Mouse (Mus musculus) frontal cortex, postnatal 14 days (tissue): ENCODE measurements around the gene Clasp2.
"Not testable (repeated sequence)": the region's sequence is repeated elsewhere in the genome, so short reads cannot be mapped to it uniquely, and the experiment has no call there.

Source experiments
- DNase-seq, 2 experiments: peaks; one replicate each; pipeline ENCODE4 v3.0.0; 2022; ENCODE audit warnings: low spot score in 2 of 2

Gene Clasp2

GRCm38 (mm10) chr9:113815836-113816235 lies 74.6 kb downstream of the Clasp2 start:
- no peak for DNase-seq

DNA sequence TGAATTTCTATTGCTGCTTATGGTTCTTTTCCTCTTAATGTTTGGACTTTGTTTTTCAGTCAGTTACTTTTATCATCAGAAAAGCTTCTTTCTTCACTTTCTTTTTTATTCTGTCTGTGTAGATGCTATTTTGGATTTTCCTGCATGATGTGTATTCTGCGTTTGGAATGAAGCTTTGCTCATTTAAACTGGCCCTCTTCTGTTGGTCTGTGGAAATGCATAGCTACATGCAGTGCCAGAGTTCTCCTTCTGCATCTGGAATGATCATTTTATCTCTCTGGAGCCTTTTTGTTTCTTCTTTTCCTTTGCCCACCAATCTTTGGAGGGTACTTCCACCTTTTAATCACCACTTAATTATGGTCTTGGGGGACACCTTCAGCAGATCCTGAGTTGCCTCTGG lies 80.9 kb downstream of the Clasp2 start:
- no peak for DNase-seq

- DNase-seq = no peak
Measured at GRCm38 (mm10) chr9:113828719-113829118, 87.4 kb downstream of the Clasp2 start.

DNA sequence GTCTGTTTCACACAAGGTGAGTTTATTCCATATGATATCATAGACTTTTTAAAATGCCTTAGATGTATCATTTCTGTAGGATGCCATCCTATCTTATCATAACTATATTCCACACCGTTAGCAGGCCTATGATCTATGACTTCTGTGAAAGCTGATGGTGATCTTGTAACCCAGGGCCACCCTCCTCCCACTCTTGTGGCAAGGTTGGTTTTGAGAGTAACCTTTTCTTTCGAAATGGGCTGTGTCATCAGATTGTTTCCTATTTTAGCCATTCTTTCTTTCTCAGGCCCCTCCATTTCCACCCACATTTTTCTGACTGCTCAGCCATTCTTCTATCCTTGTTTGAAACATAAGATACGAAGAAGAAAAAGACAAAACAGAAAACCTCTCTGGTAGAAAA lies 88.9 kb downstream of the Clasp2 start:
- no peak for DNase-seq

DNA sequence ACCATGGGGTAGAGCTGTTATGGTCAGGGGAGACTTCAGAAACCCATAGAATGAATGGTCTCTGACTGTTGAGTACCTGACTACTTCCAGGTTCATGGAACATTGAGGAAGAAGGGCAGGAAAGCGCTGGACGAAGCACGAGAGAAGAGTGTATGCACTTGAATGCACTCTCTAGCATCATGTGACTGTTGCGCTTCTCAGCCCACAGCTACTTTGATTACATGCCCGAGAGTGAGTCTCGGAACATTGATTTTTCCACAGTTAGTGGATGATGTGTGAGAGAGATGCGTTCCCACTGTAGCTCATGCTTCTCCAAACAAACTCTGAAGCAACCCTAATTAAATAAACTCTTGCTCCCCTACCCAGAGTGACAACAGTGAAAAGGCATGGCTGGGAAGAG lies 92.2 kb downstream of the Clasp2 start:
- DNase-seq = no peak

DNA sequence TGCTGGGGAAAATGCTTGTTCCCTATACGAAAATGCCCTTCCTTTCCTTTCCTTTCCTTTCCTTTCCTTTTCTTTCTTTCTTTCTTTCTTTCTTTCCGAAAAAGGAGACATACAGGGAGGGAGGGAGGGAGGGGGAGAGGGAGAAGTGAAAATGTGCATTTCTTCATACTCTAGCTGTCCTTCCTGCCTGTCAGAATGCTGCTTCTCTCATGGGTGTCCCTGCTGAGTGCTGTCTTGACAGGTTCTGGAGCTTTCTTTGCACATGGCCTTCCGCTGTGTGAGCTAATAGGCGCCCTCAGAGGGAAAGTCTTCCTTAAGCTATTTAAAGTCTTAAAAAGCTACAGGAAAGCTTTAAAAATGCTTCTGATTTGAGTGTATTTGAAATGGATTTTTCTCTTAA lies 95.7 kb downstream of the Clasp2 start:
- DNase-seq = no peak

DNA sequence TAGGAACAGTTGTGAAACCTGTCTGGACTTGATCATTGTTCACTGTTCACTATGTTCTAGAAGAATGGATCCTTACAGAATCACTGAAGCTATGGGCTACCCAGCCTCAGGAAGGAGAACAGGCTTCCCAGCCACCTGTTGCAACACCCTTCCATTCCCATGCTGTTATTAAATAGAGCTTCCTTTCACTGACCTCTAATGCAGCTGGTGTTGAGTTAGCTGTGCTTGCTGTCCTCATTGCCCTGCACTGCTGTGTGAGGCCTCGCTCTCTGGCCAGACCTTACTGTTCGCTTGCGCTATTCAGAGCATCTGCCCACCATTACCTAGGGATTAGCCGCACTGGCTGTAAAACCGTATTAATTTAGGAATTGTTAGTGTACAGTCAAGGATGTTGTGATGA lies 96.2 kb downstream of the Clasp2 start:
- DNase-seq = no peak

DNA sequence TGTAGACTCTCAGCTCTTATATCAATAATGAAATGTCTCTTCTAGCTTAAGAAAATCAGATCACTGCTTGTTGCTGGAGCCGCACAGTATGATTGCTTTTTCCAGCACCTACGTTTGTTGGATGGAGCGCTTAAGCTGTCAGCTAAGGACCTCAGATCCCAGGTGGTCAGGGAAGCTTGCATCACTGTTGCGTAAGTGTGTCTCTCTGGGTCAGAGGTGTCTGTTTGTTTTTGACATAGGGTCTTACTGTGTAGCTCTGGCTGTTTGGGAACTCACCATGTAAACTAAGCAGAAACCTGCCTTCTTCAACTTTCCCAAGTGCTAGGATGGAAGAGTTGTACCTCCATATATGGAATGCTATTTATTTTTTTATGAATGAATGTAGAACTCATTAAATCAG lies 102.8 kb downstream of the Clasp2 start:
- DNase-seq = no peak

DNA sequence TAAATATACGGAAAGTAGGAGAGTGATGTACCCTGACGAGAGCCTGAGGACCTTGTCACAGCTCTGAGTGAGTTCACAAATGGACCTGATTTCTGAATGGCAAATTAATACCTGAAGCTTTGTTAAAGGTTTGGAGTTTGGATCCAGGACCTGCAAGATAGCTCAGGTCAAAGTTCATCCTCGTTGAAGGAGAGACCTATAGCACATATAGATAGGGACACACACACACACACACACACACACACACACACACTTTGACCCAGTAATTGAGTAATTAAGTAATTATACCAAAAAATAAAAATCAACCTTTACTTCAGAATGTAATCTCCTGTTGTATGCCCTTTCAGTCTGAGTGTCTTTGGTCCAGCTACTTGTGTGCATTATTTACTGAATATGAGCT lies 114.2 kb downstream of the Clasp2 start:
- no peak for DNase-seq

- DNase-seq = no peak
Measured at GRCm38 (mm10) chr9:113857281-113857928, 116.1 kb downstream of the Clasp2 start.

- no peak for DNase-seq
Measured at GRCm38 (mm10) chr9:113857929-113858440, 116.7 kb downstream of the Clasp2 start.

DNA sequence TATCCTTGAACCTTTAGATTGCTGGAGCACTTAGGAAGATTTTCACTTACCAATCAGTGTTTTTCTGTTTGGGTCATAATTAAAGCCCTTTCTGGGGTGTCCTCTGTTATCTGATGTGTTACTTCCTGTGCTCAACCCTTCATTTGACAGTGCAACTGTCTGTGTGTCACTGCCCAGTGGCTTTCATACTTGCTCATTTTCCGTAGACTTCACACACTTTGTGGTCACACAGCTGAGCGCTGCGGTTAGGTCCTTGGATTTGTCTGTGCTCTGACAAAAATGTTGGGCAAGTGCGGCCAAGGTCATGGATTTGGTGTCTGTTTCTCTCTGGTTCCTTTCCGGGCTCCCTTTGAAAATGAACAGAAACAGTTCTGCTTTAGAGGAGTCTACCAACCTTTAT lies 118.1 kb downstream of the Clasp2 start:
- DNase-seq = no peak

DNA sequence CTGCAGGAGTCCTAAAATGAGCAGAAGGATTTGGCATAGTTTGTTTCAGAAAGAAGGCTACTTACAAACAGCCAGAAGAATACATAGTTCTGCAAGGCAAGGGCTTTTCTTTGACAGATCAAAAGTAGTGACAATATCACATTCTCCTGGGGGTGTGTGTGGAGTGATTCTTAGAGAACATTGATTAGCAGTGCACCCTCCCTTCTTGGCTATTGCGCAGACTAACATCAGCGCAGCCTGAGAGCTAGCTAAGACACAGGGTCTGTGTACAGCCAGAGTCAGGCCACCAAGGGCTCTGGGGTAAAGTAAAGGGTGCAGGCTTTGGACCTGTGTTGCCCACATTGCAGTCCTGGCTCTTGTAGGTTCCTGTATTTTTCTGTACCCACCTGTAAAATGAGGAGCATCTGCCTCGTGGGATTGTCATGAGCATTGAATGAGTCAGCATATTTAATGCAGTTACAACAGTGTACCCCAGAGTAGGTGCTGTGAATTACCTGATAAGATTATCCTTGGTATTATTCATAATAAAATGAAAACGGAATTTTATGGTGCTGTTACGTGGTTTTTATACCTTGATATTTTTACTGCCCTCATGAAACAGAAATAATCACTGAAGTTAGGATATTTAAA lies 122.2 kb downstream of the Clasp2 start:
- DNase-seq = no peak

GRCm38 (mm10) chr9:113867951-113868350 lies 126.7 kb downstream of the Clasp2 start:
- no peak for DNase-seq

- DNase-seq = no peak
Measured at GRCm38 (mm10) chr9:113894903-113895302, 153.6 kb downstream of the Clasp2 start.

DNA sequence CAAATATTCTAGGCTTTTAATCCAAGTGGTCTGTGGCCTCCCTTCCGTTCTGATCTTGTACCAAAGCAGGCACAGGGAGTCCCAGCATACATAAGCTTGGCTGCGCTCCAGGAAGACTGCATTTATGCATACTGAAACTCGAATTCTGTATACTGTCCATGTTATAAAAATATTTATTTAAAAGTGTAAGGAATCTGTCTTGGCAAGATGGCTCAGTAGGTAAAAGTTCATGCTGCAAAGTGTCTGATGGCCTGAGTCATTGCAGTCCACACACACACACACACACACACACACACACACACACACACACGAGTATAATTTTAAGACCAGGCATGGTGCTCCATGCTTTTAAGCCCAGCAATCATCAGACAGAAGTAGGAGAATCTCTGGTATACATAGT lies 161.9 kb downstream of the Clasp2 start:
- no peak for DNase-seq

- not testable (repeated sequence) for DNase-seq
Measured at GRCm38 (mm10) chr9:113904315-113904714, 163.0 kb downstream of the Clasp2 start.

GRCm38 (mm10) chr9:113915789-113916188 lies 174.5 kb downstream of the Clasp2 start:
- no peak for DNase-seq

- DNase-seq = no peak
Measured at GRCm38 (mm10) chr9:113922677-113923076, 181.4 kb downstream of the Clasp2 start.

DNA sequence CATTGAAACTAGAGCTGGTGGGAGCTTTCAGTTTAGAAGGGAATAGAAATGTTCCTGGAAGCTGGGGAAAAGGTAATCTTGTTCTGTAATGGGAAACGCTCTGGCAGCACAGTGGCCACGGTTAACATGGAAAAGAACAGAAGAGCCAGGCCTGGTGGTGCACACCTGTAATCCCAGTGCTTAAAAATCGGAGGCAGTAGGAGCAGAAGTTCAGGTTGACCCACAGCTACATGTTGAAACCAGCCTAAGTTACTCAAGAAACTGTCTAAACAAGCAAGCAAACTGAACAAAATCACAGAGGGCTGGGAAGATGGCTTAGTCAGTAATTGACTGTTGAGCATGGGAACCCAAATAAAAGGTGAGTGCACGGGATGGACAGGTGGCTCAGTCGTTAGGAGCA lies 183.6 kb downstream of the Clasp2 start:
- no peak for DNase-seq

DNA sequence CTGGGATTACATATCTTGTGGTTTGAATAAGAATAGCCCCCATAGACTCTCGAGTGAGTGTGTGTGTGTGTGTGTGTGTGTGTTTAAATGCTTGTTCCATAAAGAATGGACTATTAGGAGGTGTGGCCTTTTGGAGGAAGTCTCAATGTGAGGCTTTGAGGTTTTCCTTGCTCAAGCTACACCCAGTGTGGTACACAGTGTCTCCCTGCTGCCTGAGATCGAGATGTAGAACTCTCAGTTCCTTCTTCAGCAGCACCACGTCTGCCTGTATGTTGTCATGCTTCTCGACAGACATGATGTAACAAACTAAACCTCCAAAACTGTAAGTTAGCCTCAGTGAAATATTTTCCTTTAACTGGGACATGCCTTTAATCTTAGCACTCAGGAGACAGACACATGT lies 187.3 kb downstream of the Clasp2 start:
- DNase-seq = no peak

- DNase-seq = no peak
Measured at GRCm38 (mm10) chr9:113929676-113930075, 188.4 kb downstream of the Clasp2 start.

GRCm38 (mm10) chr9:113930534-113931374 lies 189.5 kb downstream of the Clasp2 start, which contains the start of gene Ubp1:
Ubp1 (plus strand) TSS chr9:113930934.
- DNase-seq = peak; percentile 93 to 97
